Mouse (Mus musculus): ENCODE measurements around the gene Gzmm. TPM values are rescaled to one million over a fixed set of nuclear protein-coding genes. Genes with fewer than 3 reads are reported as not detected.

Gzmm gene
- total RNA-seq, 2 experiments from 2014 or later: 1.8 to 2.4 TPM

DNA sequence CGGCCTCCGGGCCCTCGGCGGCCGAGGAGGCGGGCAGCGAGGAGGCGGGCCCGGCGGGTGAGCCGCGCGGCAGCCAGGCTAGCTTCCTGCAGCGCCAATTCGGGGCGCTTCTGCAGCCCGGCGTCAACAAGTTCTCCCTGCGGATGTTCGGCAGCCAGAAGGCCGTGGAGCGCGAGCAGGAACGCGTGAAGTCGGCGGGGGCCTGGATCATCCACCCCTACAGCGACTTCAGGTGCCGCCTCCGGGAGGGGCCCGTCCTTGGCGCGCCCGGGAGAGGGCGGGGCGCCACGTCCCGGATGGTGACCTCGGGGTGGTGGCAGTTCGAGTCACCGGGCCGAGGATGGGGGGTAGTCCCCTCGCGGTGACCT, 28.2 kb downstream of the Gzmm start:
- ATAC-seq (replicated peaks; ENCODE audit: low FRiP score, low TSS enrichment, poor library complexity, severe bottlenecking): no peak

GRCm38 (mm10) chr10:79717640-79718357, 29.0 kb downstream of the Gzmm start:
- peak; percentile 50 for ATAC-seq (replicated peaks; ENCODE audit: low FRiP score, low TSS enrichment, poor library complexity, severe bottlenecking)

DNA sequence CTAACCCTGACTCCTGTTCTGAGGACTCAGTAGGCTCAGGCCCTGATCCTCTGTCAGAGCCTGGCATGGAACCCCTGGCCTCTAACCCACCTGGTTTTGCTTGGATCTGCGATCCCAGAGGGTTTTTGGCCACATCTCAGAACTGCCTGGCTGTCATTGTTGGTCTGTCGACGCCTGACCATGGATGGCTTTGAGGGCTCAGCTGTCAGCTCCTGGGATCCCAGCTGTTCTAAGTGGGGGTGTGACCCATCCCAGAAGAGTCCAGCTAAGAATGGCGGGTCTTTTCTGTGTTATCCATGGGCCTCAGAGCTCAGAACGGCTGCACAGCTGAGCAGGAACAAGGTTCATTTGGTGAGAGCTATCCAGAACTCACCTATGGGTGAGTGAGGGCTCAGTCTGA, 32.3 kb downstream of the Gzmm start:
- no peak for ATAC-seq (replicated peaks; ENCODE audit: low FRiP score, low TSS enrichment, poor library complexity, severe bottlenecking)

DNA sequence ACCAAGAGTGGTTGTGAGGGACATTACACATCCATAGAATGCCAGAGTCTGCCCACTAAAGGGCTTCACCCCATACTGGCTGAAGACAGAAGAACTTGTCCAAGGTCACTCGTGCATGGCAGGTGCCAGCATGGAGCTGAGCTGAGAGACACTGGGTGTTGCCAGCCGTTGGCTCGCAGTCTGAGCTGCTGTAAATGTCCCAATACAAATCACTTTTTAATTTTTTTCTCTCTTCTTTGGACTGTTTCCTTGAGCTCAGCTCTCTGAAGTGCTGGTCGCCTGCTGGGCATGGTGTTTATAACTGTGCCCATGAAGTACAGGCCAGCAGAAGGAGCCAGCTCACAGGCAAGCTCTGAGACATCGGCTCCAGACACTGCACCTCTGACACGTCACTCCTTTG, 34.2 kb downstream of the Gzmm start:
- no peak for ATAC-seq (replicated peaks; ENCODE audit: low FRiP score, low TSS enrichment, poor library complexity, severe bottlenecking)

GRCm38 (mm10) chr10:79723692-79724091, 34.9 kb downstream of the Gzmm start:
- ATAC-seq (replicated peaks; ENCODE audit: low FRiP score, low TSS enrichment, poor library complexity, severe bottlenecking): no peak

DNA sequence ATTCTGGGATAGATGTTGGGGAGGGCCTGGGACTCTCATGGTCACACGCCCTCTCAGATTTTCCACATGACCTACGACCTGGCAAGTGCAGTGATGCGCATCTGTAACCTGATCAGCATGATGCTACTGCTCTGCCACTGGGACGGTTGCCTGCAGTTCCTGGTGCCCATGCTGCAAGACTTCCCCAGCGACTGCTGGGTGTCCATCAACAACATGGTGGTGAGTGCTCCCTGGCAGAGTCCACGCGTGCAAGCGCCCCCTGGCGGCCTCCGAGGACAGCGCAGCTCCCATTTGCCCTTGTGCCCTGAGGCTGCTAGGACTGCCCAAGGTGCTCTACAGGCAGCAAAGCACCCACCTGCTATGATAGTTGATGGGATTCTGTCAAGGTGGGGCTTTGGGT, 37.3 kb downstream of the Gzmm start:
- ATAC-seq (replicated peaks; ENCODE audit: low FRiP score, low TSS enrichment, poor library complexity, severe bottlenecking): peak; percentile 66; the same call in 1 of the 2 replicates

DNA sequence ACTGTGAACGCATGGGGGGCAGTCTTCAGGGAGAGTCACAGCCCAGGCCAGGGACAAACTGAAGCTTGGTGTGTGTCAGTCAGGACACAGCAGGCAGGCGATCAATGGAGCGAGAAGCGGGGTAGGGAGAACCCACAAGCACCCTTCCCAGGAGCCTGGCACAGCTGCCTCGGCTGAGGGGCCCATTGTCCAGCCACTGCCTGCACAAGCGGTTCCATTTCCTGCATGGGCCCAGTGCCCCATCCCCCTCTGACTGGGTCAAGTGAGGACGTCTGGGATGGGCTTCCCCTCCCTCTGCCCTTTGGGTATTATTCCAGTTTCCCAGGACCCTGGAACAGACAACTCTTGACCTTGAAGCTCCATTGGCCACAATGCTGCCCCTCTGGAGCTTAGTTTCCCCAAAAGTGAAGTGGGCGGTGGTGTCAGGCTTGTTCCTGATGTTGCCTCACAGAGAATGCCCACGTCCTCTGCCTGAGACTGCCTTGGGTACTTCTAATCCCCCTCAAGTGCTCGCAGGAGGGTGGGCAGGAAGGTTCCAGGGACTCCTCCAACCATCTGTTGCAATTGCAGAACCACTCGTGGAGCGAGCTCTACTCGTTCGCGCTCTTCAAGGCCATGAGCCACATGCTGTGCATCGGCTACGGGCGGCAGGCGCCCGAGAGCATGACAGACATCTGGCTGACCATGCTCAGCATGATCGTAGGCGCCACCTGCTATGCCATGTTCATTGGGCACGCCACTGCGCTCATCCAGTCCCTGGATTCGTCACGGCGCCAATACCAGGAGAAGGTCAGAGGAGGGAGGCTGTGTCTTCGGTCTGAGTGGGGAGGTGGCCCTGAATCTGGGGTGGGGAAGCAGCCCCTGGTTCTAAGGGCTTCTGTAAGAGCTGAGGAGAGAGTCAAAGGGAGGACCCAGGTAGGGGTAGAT, 39.8 kb downstream of the Gzmm start:
- no peak for ATAC-seq (replicated peaks; ENCODE audit: low FRiP score, low TSS enrichment, poor library complexity, severe bottlenecking)

GRCm38 (mm10) chr10:79729357-79729965, 40.6 kb downstream of the Gzmm start:
- ATAC-seq (replicated peaks; ENCODE audit: low FRiP score, low TSS enrichment, poor library complexity, severe bottlenecking): no peak

DNA sequence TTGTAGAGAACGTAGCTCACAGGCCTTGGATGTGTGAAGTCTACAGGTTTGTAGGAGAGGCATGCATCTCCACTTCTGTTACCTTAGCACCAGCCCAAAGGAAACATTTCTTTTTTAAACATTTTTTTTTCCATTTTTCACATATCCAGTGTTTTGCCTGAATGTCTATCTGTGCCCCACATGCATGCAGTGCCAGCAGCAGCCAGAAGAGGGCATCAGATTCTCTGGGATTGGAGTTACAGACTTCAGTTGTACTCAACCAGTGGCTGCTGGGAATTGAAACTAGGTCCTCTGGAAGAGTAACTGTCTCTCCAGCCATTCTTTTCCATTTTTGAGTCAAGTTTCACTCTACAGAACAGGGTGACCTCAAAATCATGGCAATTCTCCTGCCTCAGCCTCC, 43.7 kb downstream of the Gzmm start:
- no peak for ATAC-seq (replicated peaks; ENCODE audit: low FRiP score, low TSS enrichment, poor library complexity, severe bottlenecking)

GRCm38 (mm10) chr10:79733847-79734246, 45.0 kb downstream of the Gzmm start:
- no peak for ATAC-seq (replicated peaks; ENCODE audit: low FRiP score, low TSS enrichment, poor library complexity, severe bottlenecking)

GRCm38 (mm10) chr10:79735361-79735760, 46.5 kb downstream of the Gzmm start:
- ATAC-seq (replicated peaks; ENCODE audit: low FRiP score, low TSS enrichment, poor library complexity, severe bottlenecking): no peak

- no peak for ATAC-seq (replicated peaks; ENCODE audit: low FRiP score, low TSS enrichment, poor library complexity, severe bottlenecking)
Measured at GRCm38 (mm10) chr10:79736706-79737105, 47.9 kb downstream of the Gzmm start.

- peak; percentile 55 for ATAC-seq (replicated peaks; ENCODE audit: low FRiP score, low TSS enrichment, poor library complexity, severe bottlenecking)
Measured at GRCm38 (mm10) chr10:79738259-79738658, 49.4 kb downstream of the Gzmm start.

DNA sequence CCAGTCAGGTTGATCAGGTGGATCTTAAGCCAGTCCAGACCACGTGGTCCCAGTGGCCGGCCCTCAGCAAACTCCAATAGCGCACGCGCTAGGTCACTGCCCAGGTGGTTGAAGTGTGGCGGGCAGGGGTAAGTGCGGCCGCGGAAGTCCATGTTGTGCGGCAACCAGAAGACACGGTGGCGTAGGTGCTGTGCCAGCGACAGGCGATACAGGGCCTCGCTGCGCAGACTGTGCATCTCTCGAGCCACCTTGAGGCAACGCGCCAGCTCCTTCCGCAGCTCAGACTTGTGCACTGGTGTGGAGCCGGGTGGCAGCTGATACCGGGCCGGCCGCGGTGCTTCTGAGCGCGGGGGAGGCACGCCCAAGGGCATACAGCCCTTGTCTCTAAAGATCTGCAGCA, 50.4 kb downstream of the Gzmm start:
- peak; percentile 13; the same call in 1 of the 2 replicates for ATAC-seq (replicated peaks; ENCODE audit: low FRiP score, low TSS enrichment, poor library complexity, severe bottlenecking)

DNA sequence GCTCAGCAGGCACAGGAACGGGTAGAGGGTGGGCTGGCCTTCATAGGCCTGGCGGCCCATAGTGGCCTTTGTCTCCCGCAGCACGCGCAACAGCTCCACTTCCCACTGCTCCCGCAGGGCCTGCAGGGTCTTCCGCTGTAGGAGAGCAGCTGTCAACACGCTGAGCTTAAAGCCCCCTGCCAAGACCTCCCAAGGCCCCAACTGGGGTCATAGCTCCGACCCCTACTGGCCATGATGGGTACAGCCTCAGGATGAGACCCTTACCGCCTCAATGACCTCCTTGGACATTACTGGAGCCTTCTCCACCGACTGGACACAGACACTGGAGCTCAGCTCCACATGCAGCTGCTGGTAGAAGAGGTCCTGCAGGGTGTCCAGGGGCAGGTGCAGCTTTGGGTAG, 52.0 kb downstream of the Gzmm start:
- no peak for ATAC-seq (replicated peaks; ENCODE audit: low FRiP score, low TSS enrichment, poor library complexity, severe bottlenecking)

DNA sequence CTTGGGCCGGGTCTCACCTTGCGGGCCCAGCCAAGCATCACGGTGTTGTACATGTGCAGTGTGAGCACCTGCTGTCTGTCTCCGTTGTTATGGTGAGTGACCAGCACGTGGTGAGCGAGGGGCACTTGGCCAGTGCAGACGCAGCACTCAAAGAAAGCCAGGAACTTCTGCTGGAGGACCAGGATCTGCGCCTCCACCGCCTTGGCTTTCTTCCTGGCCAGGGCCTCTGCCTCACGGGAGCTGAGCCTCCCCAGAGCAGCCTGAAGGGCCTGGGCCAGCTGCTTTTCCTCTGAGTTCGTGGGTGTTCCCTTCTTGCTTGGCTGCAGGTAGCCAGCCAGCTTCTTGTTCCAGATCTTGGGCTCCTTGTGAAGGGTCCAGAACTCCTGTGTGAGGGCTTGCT, 54.3 kb downstream of the Gzmm start:
- no peak for ATAC-seq (replicated peaks; ENCODE audit: low FRiP score, low TSS enrichment, poor library complexity, severe bottlenecking)

GRCm38 (mm10) chr10:79743650-79744365, 55.0 kb downstream of the Gzmm start:
- ATAC-seq (replicated peaks; ENCODE audit: low FRiP score, low TSS enrichment, poor library complexity, severe bottlenecking): no peak

Measured in megakaryocyte-erythroid progenitor cell, adult 5-6 weeks (primary cell).